Mouse (Mus musculus) liver, adult 2 months (tissue): ENCODE measurements at regions not wholly inside any gene's neighbourhood (a gene's known extent, or its start where the extent isn't known, plus 50 kb on each side); places are given as distances from the start of the nearest gene placed in this dataset.

Source experiments
- CTCF ChIP-seq: fragments of 200-500 bp; IDR thresholded peaks from 2 replicates; pipeline ENCODE4 v1.5.1; 2011; ENCODE audit warnings: low read depth, low read length, control low read depth
- POLR2A ChIP-seq: fragments of 200-500 bp; IDR thresholded peaks from 2 replicates; pipeline ENCODE4 v1.6.1; 2011; ENCODE audit warnings: low read length, control low read depth; ENCODE audit not compliant: insufficient read depth; ENCODE audit errors: extremely low read depth

DNA sequence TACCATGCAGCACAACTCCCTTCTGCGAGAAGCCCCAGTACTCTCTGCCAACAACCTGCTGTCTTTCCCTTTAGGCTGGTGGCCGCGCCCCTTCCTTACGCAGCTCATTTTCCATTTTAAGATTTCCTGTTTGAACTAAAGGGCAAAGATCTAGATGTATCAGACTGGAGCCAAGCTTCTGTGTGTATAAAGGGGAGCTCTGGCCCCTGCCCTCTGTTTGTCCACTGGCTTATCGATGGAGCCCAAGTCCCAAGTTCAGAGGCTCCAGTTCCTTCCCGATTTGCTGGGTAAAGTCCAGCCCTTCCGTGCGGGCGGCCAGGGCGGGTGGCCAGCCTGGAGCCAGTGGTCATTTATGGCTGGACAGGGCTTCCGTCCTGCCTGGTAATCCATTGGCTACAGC is 72.6 kb upstream of the Klf4 start:
- TF ChIP-seq CTCF: no peak
- TF ChIP-seq POLR2A: no peak
